Mouse (Mus musculus) limb, embryonic 14.5 days (tissue): ENCODE results near the gene Phlda3. TPM values are rescaled to one million over a fixed set of nuclear protein-coding genes. Genes with fewer than 3 reads are reported as not detected.

Experiments
- ATAC-seq: fragments of 200-750 bp; cut with Nextera tagmentation; 2 replicates; pipeline ENCODE4 v1.8.0; 2017; ENCODE audit warnings: low read depth, moderate number of reproducible peaks, moderate TSS enrichment; ENCODE audit not compliant: low FRiP score
- DNase-seq: peaks from one replicate; pipeline ENCODE4 v3.0.0-alpha.2; 2015; ENCODE audit warnings: low spot score
- H3K27ac ChIP-seq: fragments of 300-500 bp; sonication (generic); replicated peaks from 2 replicates; pipeline ENCODE4 v1.5.1; 2014; ENCODE audit warnings: low read depth, mild to moderate bottlenecking, low read length, moderate library complexity, mixed read lengths
- H3K27me3 ChIP-seq: fragments of 300-500 bp; sonication (generic); 2 replicates; pipeline ENCODE4 v1.6.1; 2014; ENCODE audit warnings: low read length, mixed read lengths; ENCODE audit not compliant: control insufficient read depth, insufficient read depth
- H3K36me3 ChIP-seq: fragments of 300-500 bp; sonication (generic); 2 replicates; pipeline ENCODE4 v1.6.1; 2014; ENCODE audit warnings: mild to moderate bottlenecking, low read length, moderate library complexity, mixed read lengths; ENCODE audit not compliant: control insufficient read depth, insufficient read depth
- H3K4me1 ChIP-seq: fragments of 300-500 bp; sonication (generic); 2 replicates; pipeline ENCODE4 v1.6.1; 2014; ENCODE audit warnings: antibody characterized with exemption, low read length, mixed read lengths; ENCODE audit not compliant: control insufficient read depth, insufficient read depth
- H3K4me2 ChIP-seq: fragments of 300-500 bp; sonication (generic); replicated peaks from 2 replicates; pipeline ENCODE4 v1.6.1; 2014; ENCODE audit warnings: low read depth, mild to moderate bottlenecking, low read length, moderate library complexity; ENCODE audit not compliant: severe bottlenecking
- H3K4me3 ChIP-seq: fragments of 300-500 bp; sonication (generic); replicated peaks from 2 replicates; pipeline ENCODE4 v1.5.1; 2014; ENCODE audit warnings: low read length
- H3K9ac ChIP-seq: fragments of 300-500 bp; sonication (generic); 2 replicates; pipeline ENCODE4 v1.6.1; 2014; ENCODE audit warnings: mild to moderate bottlenecking, low read depth, low read length, moderate library complexity; ENCODE audit not compliant: severe bottlenecking
- H3K9me3 ChIP-seq: fragments of 300-500 bp; sonication (generic); 2 replicates; pipeline ENCODE4 v1.6.1; 2016; ENCODE audit warnings: low read length; ENCODE audit not compliant: control insufficient read depth
- POLR2A ChIP-seq: fragments of 200-500 bp; IDR thresholded peaks from 2 replicates; pipeline ENCODE4 v1.8.0; 2012; ENCODE audit warnings: inconsistent platforms, mild to moderate bottlenecking, moderate library complexity, borderline replicate concordance; ENCODE audit not compliant: insufficient read depth, insufficient read length; ENCODE audit errors: extremely low read depth
- WGBS: fragments of 180-500 bp; shearing (Covaris S2); extraction: QIAGEN DNeasy Blood & Tissue Kit; methylation state at CpG from one replicate; pipeline ENCODE4 v1.1.7; 2014; 5-methylcytosine and 5-hydroxymethylcytosine counted together
- polyA plus RNA-seq, 2 experiments: library from polyadenylated mRNA; depleted of rRNA in 1 of 2; stranded (reverse) in 1 of 2; unstranded in 1 of 2; fragments of >200 nt; fragmentation: Nextera tagmentation in 1 of 2; extraction: Ambion mirVana in 1 of 2; gene quantifications; 2 replicates each; pipeline versions ENCODE4 v1.2.1 to v1.2.3; 2012 to 2014

Gene Phlda3
- polyA plus RNA-seq, 2 experiments: 60.6 to 87.4 TPM

DNA sequence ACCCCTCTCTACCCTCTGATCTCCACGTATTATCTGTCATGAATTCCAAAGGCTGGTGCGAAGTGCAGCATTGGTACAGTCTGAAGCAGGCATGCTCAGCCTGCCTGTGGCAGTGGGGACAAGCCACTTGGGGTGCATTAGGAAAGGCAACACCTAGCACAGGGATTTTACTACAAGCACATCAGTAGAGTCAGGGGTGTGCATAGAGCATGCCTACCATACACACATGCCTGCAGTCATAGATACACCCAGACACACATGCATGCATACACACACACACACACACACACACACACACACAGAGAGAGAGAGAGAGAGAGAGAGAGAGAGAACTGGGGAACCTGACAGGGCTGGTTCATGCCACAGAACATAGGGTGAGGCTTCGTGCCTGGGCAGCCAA is 46.3 kb downstream of the Phlda3 start:
- no peaks in the 10 kb centered on the region for H3K4me1 ChIP-seq
- no peak overlapping the region for H3K4me2 ChIP-seq
- 73% methylated on average over 3 of the region's 3 CpGs for WGBS
- H3K9me3 ChIP-seq: no peaks in the 10 kb centered on the region
- no peak overlapping the region for H3K27ac ChIP-seq
- DNase-seq: no peak
- TF ChIP-seq POLR2A: no peak
- peaks cover 7% of the 10 kb centered on the region for H3K27me3 ChIP-seq
- H3K9ac ChIP-seq: no peak overlapping the region
- no peaks in the 10 kb centered on the region for H3K36me3 ChIP-seq
- no peak for ATAC-seq
- no peak overlapping the region for H3K4me3 ChIP-seq

DNA sequence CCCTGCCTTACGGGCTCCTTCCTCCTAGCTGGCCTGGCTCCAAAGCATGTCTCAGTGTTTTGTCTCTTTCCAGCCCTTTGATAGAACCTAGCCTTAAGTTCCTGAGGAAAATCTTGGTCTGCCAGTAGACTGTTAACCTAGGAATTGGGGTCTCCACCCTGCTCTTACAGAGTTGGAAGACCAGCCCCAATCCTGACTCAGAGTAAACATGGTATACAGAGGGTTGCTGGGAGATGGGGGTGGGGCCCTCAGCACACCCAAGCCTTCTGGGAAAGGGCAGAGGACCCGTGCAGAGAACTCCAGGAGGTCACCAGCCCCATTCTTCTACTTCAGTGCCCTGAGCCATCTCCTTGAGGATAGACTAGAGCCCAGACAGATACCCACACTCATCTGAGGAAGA is 46.7 kb downstream of the Phlda3 start:
- Histone ChIP-seq H3K9ac (no peak overlapping the region), H3K27ac (no peak overlapping the region), H3K4me2 (no peak overlapping the region), H3K27me3 (peaks cover 11% of the 10 kb centered on the region), H3K36me3 (no peaks in the 10 kb centered on the region), H3K4me3 (no peak overlapping the region), H3K4me1 (no peaks in the 10 kb centered on the region), H3K9me3 (no peaks in the 10 kb centered on the region)
- ATAC-seq (no peak), DNase-seq (no peak)
- WGBS: 35% methylated on average over 2 of the region's 2 CpGs
- no peak for TF ChIP-seq POLR2A

DNA sequence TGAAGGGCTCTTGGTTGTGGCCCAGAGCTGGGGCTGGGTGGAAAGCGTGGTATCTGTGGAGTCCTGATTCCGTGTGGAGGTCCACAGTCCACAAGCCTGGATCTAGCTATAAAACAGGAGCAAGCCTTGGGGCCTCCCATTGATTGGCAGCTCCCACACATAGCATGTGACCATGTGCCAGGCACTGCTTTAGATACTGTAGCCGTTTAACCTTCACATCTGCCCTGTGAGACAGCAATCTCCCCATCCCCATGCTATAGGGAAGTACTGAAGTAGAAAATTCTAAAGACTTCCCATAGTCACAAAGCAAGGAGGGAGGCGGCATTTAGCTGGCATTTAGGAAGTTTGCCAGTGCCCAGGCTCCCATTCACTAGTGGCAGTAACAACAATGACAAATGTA is 47.2 kb downstream of the Phlda3 start:
- 69% methylated on average over 4 of the region's 4 CpGs for WGBS
- no peak for TF ChIP-seq POLR2A
- Histone ChIP-seq H3K9me3 (no peaks in the 10 kb centered on the region), H3K4me2 (no peak overlapping the region), H3K27ac (no peak overlapping the region), H3K4me1 (no peaks in the 10 kb centered on the region), H3K9ac (no peak overlapping the region), H3K36me3 (no peaks in the 10 kb centered on the region), H3K4me3 (no peak overlapping the region), H3K27me3 (peaks cover 15% of the 10 kb centered on the region)
- ATAC-seq (no peak), DNase-seq (no peak)

DNA sequence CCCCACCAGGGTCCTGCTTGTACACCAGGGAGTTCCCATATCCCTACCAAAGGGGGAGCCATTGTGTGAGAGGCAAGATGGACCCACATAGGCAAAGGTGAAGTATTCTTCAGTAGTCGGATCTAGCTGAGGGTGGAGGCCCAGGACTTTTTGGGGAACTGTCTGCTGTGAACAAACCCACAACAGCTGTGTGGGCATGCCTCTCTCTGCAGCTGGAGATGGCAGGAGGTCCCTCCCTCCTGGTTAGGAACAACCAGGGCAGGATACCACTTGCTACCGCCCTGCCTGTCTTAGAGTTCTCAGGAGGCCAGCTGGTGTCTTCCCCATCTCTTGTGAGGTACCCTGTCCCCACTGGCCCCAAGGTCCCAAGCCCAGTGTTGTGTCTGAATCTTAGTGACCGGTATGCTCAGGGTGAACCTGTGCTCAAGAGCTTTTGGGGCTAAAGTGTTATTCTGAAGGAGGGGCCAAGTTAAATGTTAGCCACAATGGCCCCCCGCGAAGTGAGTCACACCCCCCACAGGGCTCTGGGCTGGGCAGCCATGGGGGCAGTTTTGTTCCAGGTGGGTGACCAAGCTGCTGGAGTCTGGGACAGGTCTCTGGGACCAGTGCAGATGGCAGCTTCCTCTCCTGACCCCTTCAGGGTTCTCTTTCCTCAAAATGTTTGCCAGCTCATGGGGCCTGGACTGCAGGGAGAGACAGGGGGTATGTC is 47.9 kb downstream of the Phlda3 start:
- ATAC-seq (no peak), DNase-seq (no peak)
- Histone ChIP-seq H3K4me2 (no peak overlapping the region), H3K36me3 (no peaks in the 10 kb centered on the region), H3K9ac (no peak overlapping the region), H3K27ac (no peak overlapping the region), H3K9me3 (no peaks in the 10 kb centered on the region), H3K4me1 (0 out of 2 replicates have a peak, but pooled peaks cover 2% of the 10 kb centered on the region), H3K4me3 (no peak overlapping the region), H3K27me3 (peaks cover 23% of the 10 kb centered on the region)
- no peak for TF ChIP-seq POLR2A
- 66% methylated on average over 5 of the region's 5 CpGs for WGBS

DNA sequence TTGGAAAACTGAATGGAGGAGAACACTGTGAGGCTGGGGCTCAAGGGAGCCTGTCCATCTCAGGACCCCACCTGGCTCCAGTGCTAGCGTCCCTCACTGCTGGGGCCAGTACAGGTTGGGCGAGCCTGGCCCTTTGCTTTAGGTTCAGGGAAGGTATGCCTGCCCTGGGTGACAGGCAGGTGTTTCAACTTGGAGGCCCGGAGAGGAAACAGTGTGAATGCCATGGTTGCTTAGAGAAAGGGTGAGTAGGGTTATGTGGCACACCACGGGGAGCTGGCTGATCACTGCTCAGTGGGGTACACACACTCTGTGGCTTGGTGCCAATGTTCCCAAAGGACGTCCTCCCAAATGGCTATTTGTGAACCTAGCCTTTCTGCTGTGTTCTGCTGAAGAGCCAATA is 48.6 kb downstream of the Phlda3 start:
- Histone ChIP-seq H3K27ac (no peak overlapping the region), H3K36me3 (no peaks in the 10 kb centered on the region), H3K27me3 (peaks cover 30% of the 10 kb centered on the region), H3K9me3 (no peaks in the 10 kb centered on the region), H3K4me2 (no peak overlapping the region), H3K9ac (no peak overlapping the region), H3K4me1 (0 out of 2 replicates have a peak, but pooled peaks cover 3% of the 10 kb centered on the region), H3K4me3 (no peak overlapping the region)
- ATAC-seq (no peak), DNase-seq (no peak)
- no peak for TF ChIP-seq POLR2A
- WGBS: 80% methylated on average over 5 of the region's 5 CpGs
